14 mouse cellular contexts compared by ENCODE assay signal in genomic region chr2:76088413-76088812, GRCm38 (mm10).
DNase-seq lines count a peak whose midpoint lies in the region; ATAC-seq and TF ChIP-seq lines count a peak whose summit lies in the region.
"Had no signal": no experiment of that assay in that cellular context is flagged by ENCODE, and none has a peak within 500 bp of the region (broad histone marks: within the 10 kb centered on the region; RNA-seq: fewer than 3 reads in every experiment).

No protein-coding gene starts in this region.

- TF ChIP-seq CTCF in small intestine, adult 2 months (IDR thresholded peaks at IDR 0.05; ENCODE audit: extremely low read depth, insufficient read length, insufficient replicate concordance, low read depth, low read length) = no peak

- H3K9me3 ChIP-seq in intestine, embryonic 15.5 days = no peaks in the 10 kb centered on the region
- H3K9me3 ChIP-seq: forebrain, embryonic 10.5 days; midbrain, embryonic 15.5 days had no signal

- no peaks in the 10 kb centered on the region for H3K27me3 ChIP-seq in intestine, embryonic 15.5 days (replicated peaks)
- H3K27me3 ChIP-seq in small intestine, adult 2 months (ENCODE audit: control insufficient read depth, insufficient read depth, low read length) = no peaks in the 10 kb centered on the region
- H3K27me3 ChIP-seq: midbrain, embryonic 15.5 days had no signal

- peak overlapping the region; percentile 71 for H3K27ac ChIP-seq in intestine, embryonic 15.5 days
- H3K27ac ChIP-seq in small intestine, adult 2 months (ENCODE audit: insufficient read depth, low read depth, low read length) = peak overlapping the region; percentile 64
- H3K27ac ChIP-seq: forebrain, embryonic 10.5 days; layer of hippocampus, adult 2 months; midbrain, embryonic 15.5 days had no signal

- no peak overlapping the region for H3K4me3 ChIP-seq in intestine, embryonic 15.5 days (replicated peaks)
- H3K4me3 ChIP-seq in small intestine, adult 2 months (ENCODE audit: low read depth, low read length) = no peak overlapping the region
- H3K4me3 ChIP-seq: forebrain, embryonic 10.5 days; layer of hippocampus, adult 2 months; midbrain, embryonic 15.5 days had no signal

- intact Hi-C loops in gastrocnemius, postnatal 14 days (cut with DNase I; ENCODE audit: low total_unique reads) = no loop called here
- intact Hi-C loops in left cerebral cortex, postnatal 4 days (cut with DNase I) = no loop called here

- H3K36me3 ChIP-seq in intestine, embryonic 15.5 days = no peaks in the 10 kb centered on the region
- no peaks in the 10 kb centered on the region for H3K36me3 ChIP-seq in small intestine, adult 2 months (ENCODE audit: control insufficient read depth, insufficient read depth, low read length)
- H3K36me3 ChIP-seq: forebrain, embryonic 10.5 days; midbrain, embryonic 15.5 days had no signal

- WGBS in intestine, embryonic 15.5 days = 43% methylated on average over 5 of the region's 5 CpGs
- 51% methylated on average over 5 of the region's 5 CpGs for WGBS in small intestine, adult 2 months

- peak; percentile 16 for DNase-seq in gastrocnemius, postnatal 14 days
- no peak for DNase-seq in gastrocnemius, postnatal 4 days (ENCODE audit: low spot score in 2 of 2)
- DNase-seq in left cerebral cortex, postnatal 4 days = peak; percentile 44
- DNase-seq in left cerebral cortex, adult 18-20 months (ENCODE audit: low spot score in 2 of 2) = no peak
- no peak for DNase-seq in embryo, embryonic 10.5 days (ENCODE audit: low spot score)
- DNase-seq in frontal cortex, adult 2 months (ENCODE audit: extremely low spot score in 1 of 2, low spot score in 1 of 2) = no peak
- DNase-seq: B cell, adult 2 months; embryo, embryonic 11 days had no signal

- no peak for TF ChIP-seq POLR2A in small intestine, adult 2 months (IDR thresholded peaks at IDR 0.05; ENCODE audit: low read depth, low read length)

- H3K4me2 ChIP-seq in intestine, embryonic 15.5 days (replicated peaks) = no peak overlapping the region
- H3K4me2 ChIP-seq: midbrain, embryonic 15.5 days had no signal

- no peak overlapping the region for H3K9ac ChIP-seq in intestine, embryonic 15.5 days
- H3K9ac ChIP-seq: midbrain, embryonic 15.5 days had no signal

- no peak for ATAC-seq in intestine, embryonic 15.5 days
- ATAC-seq: midbrain, embryonic 15.5 days; Patski had no signal

- peaks cover 10% of the 10 kb centered on the region for H3K4me1 ChIP-seq in intestine, embryonic 15.5 days (replicated peaks)
- H3K4me1 ChIP-seq in small intestine, adult 2 months (ENCODE audit: control insufficient read depth, insufficient read depth, insufficient read length, low read length) = no peaks in the 10 kb centered on the region
- H3K4me1 ChIP-seq: forebrain, embryonic 10.5 days; midbrain, embryonic 15.5 days had no signal

Comparison
In these comparisons a context has a peak if more than half of its experiments do, and no peak if none do; other contexts are left out.
1. DNase-seq: peak in gastrocnemius, postnatal 14 days (single experiment) and left cerebral cortex, postnatal 4 days (single experiment); none in gastrocnemius, postnatal 4 days (0 of 2), left cerebral cortex, adult 18-20 months (0 of 2), embryo, embryonic 10.5 days (single experiment) and frontal cortex, adult 2 months (0 of 2).